Mouse (Mus musculus) frontal cortex, postnatal 36 days (tissue): ENCODE results near the gene Cd5l.

Experiments used
- DNase-seq, 2 experiments: peaks; one replicate each; pipeline ENCODE4 v3.0.0; 2022; ENCODE audit warnings: low spot score in 2 of 2

Cd5l gene

DNA sequence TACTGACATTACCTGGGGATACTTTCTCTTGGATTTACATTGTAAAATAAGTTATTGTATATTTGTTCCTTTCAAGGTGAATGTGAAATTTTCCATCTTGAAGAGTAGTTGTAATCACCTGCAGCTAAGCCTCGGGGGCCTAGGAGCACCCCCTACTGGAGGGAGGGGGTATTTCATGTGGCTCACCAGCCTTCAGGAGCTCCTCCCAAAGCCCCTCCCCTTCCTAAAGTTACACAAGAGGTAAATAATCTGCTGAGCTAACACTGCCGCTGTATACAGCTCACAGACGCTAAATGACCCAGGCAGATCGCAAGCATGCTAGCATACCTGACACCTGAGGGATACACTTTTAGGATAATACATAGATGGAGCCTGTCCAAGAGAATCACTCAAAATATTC lies 50.5 kb downstream of the Cd5l start:
- DNase-seq, result no peak

GRCm38 (mm10) chr3:87409196-87409935 lies 51.7 kb downstream of the Cd5l start:
- no peak for DNase-seq

DNA sequence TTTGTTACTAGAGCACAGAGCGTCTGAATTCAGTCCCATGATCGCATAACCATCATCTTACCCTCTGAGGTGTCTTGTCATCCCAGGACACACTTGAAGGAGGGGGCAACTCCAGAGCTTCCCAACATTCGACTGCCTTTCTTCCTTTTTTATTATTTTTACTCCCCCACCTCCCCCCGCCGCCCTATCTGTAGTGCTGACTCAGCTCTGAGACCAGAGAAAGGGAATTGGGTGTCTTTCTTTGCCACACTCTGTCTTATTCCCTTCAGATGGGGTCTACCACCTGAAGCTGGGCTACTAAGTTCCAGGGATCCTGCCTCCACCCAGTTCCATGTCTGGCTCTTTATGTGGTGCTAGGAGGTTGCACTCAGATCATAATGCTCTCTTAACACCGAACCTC lies 52.9 kb downstream of the Cd5l start:
- DNase-seq, result no peak

DNA sequence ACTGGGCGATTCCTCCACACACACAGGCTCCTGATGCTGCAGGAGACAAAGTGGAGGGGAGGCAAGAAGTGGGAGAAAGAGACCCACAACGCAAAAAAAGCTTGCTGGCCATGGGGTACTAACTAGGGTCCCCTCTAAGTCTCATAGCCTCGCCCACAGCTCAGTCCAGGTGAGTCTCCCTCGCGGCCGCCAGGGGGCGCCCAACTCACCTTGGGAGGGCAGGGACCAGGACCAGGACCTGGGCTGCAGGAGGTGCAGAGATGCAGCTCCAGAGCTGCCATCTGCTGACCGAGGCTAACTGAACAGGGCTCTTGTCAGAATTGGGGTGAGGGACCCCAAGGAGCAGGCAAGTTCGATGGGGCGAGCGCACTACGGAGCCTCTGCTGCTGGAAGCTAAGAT lies 53.5 kb downstream of the Cd5l start:
- DNase-seq, result peak; percentile 10 to 11

- no peak for DNase-seq
These were observed 63.0 kb downstream of the Cd5l start for GRCm38 (mm10) chr3:87420645-87421044.
